Mouse (Mus musculus) midbrain, embryonic 14.5 days (tissue): Measurements from ENCODE around the gene B3gnt6. TPM values are rescaled to one million over a fixed set of nuclear protein-coding genes. Genes with fewer than 3 reads are reported as not detected.

Source experiments
- polyA plus RNA-seq: library from polyadenylated mRNA; unstranded; fragments of >200 nt; fragmentation: Nextera tagmentation; extraction: Ambion mirVana; gene quantifications from 2 replicates; pipeline ENCODE4 v1.2.1, GENCODE M21; 2014

B3gnt6 gene
- polyA plus RNA-seq, 1 experiment from 2014 or later, result 0.12 TPM

Other genes starting within 250 kb of the B3gnt6 start
- gene Myo7a, start 80.0 kb downstream of the B3gnt6 start, polyA plus RNA-seq, result 20.3 and 21.0 TPM in 2 replicates
- gene Omp, start 54.0 kb downstream of the B3gnt6 start, polyA plus RNA-seq, result 0.29 and 0.43 TPM in 2 replicates
- 9.8 and 9.9 TPM in 2 replicates for gene Capn5, start 21.2 kb downstream of the B3gnt6 start, polyA plus RNA-seq
- gene Acer3, start 121.7 kb upstream of the B3gnt6 start, polyA plus RNA-seq, result 17.9 and 18.9 TPM in 2 replicates
- 8.2 and 10.3 TPM in 2 replicates for gene Tsku, start 161.8 kb upstream of the B3gnt6 start, polyA plus RNA-seq
- gene Gucy2d, start 240.9 kb upstream of the B3gnt6 start, polyA plus RNA-seq, result 0.18 TPM in 1 of 2 replicates, not detected in the other